Mouse (Mus musculus) testis, postnatal 10 days (tissue): ENCODE measurements around the gene H2al1b.

Source experiments
- DNase-seq: peaks from one replicate; pipeline ENCODE4 v3.0.0; 2021; ENCODE audit warnings: low spot score

H2al1b gene

GRCm38 (mm10) chrX:11346756-11347155, 44.5 kb downstream of the H2al1b start:
- no peak for DNase-seq
